29 mouse cellular contexts compared by ENCODE assay signal in genomic region chr19:26568941-26569340, GRCm38 (mm10).
"Had no signal": no experiment of that assay in that cellular context is flagged by ENCODE, and none has a peak within 500 bp of the region (broad histone marks: within the 10 kb centered on the region; RNA-seq: fewer than 3 reads in every experiment).

No protein-coding gene starts in this region.

- H3K4me1 ChIP-seq: liver, embryonic 12.5 days; liver, embryonic 13.5 days; liver, embryonic 15.5 days; lung, embryonic 15.5 days; midbrain, embryonic 12.5 days; midbrain, embryonic 13.5 days; midbrain, embryonic 15.5 days had no signal

- H3K27me3 ChIP-seq: limb, embryonic 12.5 days; limb, embryonic 13.5 days; limb, embryonic 15.5 days; liver, embryonic 12.5 days; liver, embryonic 13.5 days; liver, embryonic 15.5 days; lung, embryonic 15.5 days; midbrain, embryonic 12.5 days; midbrain, embryonic 13.5 days; neural tube, embryonic 12.5 days; neural tube, embryonic 13.5 days had no signal

- H3K4me3 ChIP-seq: limb, embryonic 10.5 days; limb, embryonic 12.5 days; limb, embryonic 13.5 days; limb, embryonic 15.5 days; liver, embryonic 12.5 days; liver, embryonic 13.5 days; liver, embryonic 15.5 days; lung, embryonic 15.5 days; megakaryocyte, embryonic 14.5 days; midbrain, embryonic 10.5 days; midbrain, embryonic 12.5 days; midbrain, embryonic 13.5 days; midbrain, embryonic 15.5 days; myocyte; neural tube, embryonic 12.5 days; neural tube, embryonic 13.5 days had no signal

- DNase-seq: left cerebral cortex, postnatal 4 days; liver; liver, embryonic 13.5 days; liver, postnatal 0 days; lung, adult 18-20 months; lung, adult 2 months; lung, embryonic 14.5 days; lung, postnatal 10 days; lung, postnatal 14 days; lung, postnatal 36 days; lung, postnatal 4 days; midbrain, embryonic 14.5 days had no signal

- H3K36me3 ChIP-seq: limb, embryonic 10.5 days; limb, embryonic 12.5 days; limb, embryonic 13.5 days; limb, embryonic 15.5 days; liver, embryonic 12.5 days; liver, embryonic 13.5 days; liver, embryonic 15.5 days; lung, embryonic 15.5 days; midbrain, embryonic 10.5 days; midbrain, embryonic 12.5 days; midbrain, embryonic 13.5 days; midbrain, embryonic 15.5 days; neural tube, embryonic 12.5 days; neural tube, embryonic 13.5 days had no signal

- H3K9me3 ChIP-seq: limb, embryonic 10.5 days; limb, embryonic 12.5 days; limb, embryonic 13.5 days; limb, embryonic 15.5 days; liver, embryonic 12.5 days; liver, embryonic 13.5 days; liver, embryonic 15.5 days; lung, embryonic 15.5 days; megakaryocyte, embryonic 14.5 days; midbrain, embryonic 10.5 days; midbrain, embryonic 12.5 days; midbrain, embryonic 13.5 days; midbrain, embryonic 15.5 days; neural tube, embryonic 12.5 days; neural tube, embryonic 13.5 days had no signal

- H3K27ac ChIP-seq: limb, embryonic 10.5 days; limb, embryonic 12.5 days; limb, embryonic 13.5 days; limb, embryonic 15.5 days; liver, embryonic 12.5 days; liver, embryonic 13.5 days; liver, embryonic 14.5 days; liver, embryonic 15.5 days; lung, embryonic 15.5 days; macrophage; midbrain, embryonic 10.5 days; midbrain, embryonic 12.5 days; midbrain, embryonic 13.5 days; midbrain, embryonic 15.5 days; neural tube, embryonic 12.5 days; neural tube, embryonic 13.5 days had no signal
